Mouse (Mus musculus) hindbrain, embryonic 14.5 days (tissue): Measurements from ENCODE around the gene Cdkl3. TPM values are rescaled to one million over a fixed set of nuclear protein-coding genes. Genes with fewer than 3 reads are reported as not detected.
A peak's percentile ranks its signal among the peaks of the same experiment; 100 is the strongest.

Experiments used
- microRNA-seq: library from miRNA; unstranded; fragments of <30 nt; microRNA quantifications from one replicate; pipeline ENCODE4, GENCODE M21; 2016
- polyA plus RNA-seq: library from polyadenylated mRNA; unstranded; fragments of >200 nt; fragmentation: Nextera tagmentation; extraction: Ambion mirVana; gene quantifications from 2 replicates; pipeline ENCODE4 v1.2.1, GENCODE M21; 2014

Cdkl3 gene
- polyA plus RNA-seq, 1 experiment from 2014 or later, result 25.9 TPM

Small RNA genes within 50 kb of the gene (microRNA-seq; reads per million reads assigned to microRNA genes)
- gene Gm24157 (not detected), gene Mir3061 (34.6 reads per million, percentile 39 among the genes with 10 or more reads in this experiment)

Other genes starting within 250 kb of the Cdkl3 start
- 17.4 and 17.7 TPM in 2 replicates for gene Sec24a, start 240.6 kb upstream of the Cdkl3 start, polyA plus RNA-seq
- gene Sar1b, start 240.5 kb upstream of the Cdkl3 start, polyA plus RNA-seq, result 225 TPM in 2 replicates
- gene Jade2, start 146.6 kb upstream of the Cdkl3 start, polyA plus RNA-seq, result 0.39 and 0.56 TPM in 2 replicates
- 117 and 129 TPM in 2 replicates for gene Cdkn2aipnl, start 36.6 kb upstream of the Cdkl3 start, polyA plus RNA-seq
- gene Ube2b, start 3.5 kb upstream of the Cdkl3 start, polyA plus RNA-seq, result 150 and 157 TPM in 2 replicates
- gene Ppp2ca, start 94.5 kb downstream of the Cdkl3 start, polyA plus RNA-seq, result 165 and 180 TPM in 2 replicates
- gene Olfr1373, start 141.3 kb downstream of the Cdkl3 start, polyA plus RNA-seq, result not detected in 2 replicates
- not detected in 2 replicates for gene Olfr1371, start 209.8 kb downstream of the Cdkl3 start, polyA plus RNA-seq
- 1,059 and 1,060 TPM in 2 replicates for gene Skp1a, start 227.8 kb downstream of the Cdkl3 start, polyA plus RNA-seq